Mouse (Mus musculus) brown adipose tissue, adult 24 weeks (tissue): ENCODE results near the gene Coq2. TPM values are rescaled to one million over a fixed set of nuclear protein-coding genes. Genes with fewer than 3 reads are reported as not detected.

Experiments used
- H3K27ac ChIP-seq: fragments of 200-500 bp; replicated peaks from 2 replicates; pipeline ENCODE4 v1.5.1; 2012; ENCODE audit warnings: low read depth, mild to moderate bottlenecking, low read length
- H3K4me1 ChIP-seq: fragments of 200-500 bp; 2 replicates; pipeline ENCODE4 v1.6.1; 2012; ENCODE audit warnings: low read length, mixed read lengths; ENCODE audit not compliant: control insufficient read depth, insufficient read depth, insufficient read length
- H3K4me3 ChIP-seq: fragments of 200-500 bp; 2 replicates; pipeline ENCODE4 v1.5.1; 2012; ENCODE audit warnings: low read depth, mild to moderate bottlenecking, low read length, moderate library complexity; ENCODE audit not compliant: insufficient read depth
- polyA plus RNA-seq: library from polyadenylated mRNA; stranded (reverse); fragments of >200 nt; gene quantifications from 2 replicates; pipeline ENCODE4 v1.2.4, GENCODE M21; 2012; ENCODE audit not compliant: missing spikeins, insufficient read depth, insufficient read length

Coq2 gene
- polyA plus RNA-seq, 1 experiment, result 66.5 TPM

DNA sequence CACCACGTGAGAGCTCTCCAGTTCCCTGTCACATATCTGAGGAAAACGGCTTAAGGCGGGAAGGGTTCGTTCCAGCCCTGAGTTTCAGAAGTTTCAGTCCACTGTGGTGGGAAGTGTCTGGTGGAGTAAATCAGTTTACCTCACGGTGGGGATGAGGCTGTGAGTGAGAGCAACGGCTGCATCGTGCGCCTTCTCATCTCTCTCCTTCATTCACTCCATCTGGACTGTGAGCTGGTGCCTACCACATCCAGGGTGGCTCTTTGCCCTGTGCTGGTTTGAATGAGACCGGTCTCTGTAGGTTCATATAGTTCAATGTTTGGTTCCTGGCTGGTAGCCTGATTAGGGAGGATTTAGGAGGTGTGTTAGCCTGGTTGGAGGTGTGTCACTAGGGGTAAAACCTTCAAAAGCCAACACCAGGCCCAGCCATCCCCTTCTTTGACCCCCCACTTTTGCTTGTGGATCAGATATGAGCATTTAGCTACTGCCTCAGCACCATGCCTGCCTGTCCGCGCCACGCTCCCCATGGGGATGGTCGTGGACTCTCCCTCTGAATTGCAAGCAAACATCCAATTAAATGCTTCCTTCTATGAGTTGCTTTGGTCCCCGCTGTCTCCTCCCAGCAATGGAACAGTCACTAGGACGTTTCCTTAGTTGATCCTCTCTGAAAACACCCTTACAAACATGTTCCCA is 55.2 kb downstream of the Coq2 start:
- no peak overlapping the region for H3K4me3 ChIP-seq
- no peak overlapping the region for H3K27ac ChIP-seq
- no peaks in the 10 kb centered on the region for H3K4me1 ChIP-seq

DNA sequence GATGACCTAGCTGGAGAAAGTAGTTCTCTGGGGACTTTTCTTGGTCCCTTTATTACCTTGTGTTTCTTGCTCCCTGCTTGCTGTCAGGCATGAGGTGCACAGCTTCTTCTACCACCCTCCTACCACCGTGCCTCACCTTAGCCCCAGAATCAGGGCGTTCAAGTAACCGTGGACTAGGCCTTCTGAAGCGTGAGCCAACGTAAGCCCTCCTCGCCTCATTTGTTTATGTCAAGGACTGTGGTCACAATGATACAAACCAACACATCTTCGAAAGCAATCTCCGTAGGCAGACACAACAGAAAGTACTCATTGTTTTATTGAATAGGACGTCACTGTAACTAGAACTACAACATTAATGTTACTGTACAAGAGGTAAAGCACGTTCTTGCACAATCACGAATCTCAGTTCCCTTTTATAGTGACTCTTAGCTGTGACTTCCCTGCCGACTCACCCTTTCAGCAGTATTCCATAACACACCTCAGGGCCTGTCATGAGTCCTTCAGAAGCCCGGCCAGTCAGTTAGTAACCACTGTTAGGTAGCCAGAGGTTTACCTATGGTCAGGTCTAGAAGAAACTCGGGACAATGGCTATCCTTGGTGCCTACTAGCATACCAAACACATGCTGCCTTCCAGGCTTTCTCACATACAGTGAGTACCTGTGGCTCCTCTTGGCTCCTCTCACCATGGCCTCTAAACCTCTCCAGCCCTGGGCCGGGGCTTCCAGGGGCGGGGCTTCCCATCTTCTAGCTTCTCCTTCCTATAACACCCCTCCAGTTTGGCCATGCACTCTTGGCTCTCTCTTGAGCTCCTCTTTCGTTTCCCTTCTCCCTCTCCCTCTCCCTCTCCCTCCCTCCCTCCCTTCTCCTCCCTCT is 60.8 kb downstream of the Coq2 start:
- Histone ChIP-seq H3K4me1 (no peaks in the 10 kb centered on the region), H3K27ac (no peak overlapping the region), H3K4me3 (no peak overlapping the region)

DNA sequence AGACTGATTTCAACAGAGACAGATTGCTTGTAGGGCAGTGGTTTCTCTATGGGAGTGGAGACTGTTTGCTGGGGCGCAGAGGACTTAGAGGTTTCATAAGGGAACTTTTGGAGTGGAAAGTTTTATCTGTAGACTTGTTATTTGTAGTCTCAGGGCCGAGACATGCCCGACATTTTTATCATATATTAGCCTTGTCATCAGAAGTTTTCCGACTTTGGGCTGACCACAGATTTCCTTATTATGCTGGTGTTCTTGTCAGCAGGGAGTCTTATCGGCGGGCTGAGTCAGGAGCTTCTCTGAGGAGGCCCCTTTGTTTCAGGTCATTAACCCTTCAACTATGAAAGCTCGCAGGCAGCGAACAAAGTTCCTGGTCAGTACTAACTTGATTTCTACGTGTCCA is 67.1 kb downstream of the Coq2 start:
- H3K4me3 ChIP-seq, result no peak overlapping the region
- no peak overlapping the region for H3K27ac ChIP-seq
- H3K4me1 ChIP-seq, result no peaks in the 10 kb centered on the region

DNA sequence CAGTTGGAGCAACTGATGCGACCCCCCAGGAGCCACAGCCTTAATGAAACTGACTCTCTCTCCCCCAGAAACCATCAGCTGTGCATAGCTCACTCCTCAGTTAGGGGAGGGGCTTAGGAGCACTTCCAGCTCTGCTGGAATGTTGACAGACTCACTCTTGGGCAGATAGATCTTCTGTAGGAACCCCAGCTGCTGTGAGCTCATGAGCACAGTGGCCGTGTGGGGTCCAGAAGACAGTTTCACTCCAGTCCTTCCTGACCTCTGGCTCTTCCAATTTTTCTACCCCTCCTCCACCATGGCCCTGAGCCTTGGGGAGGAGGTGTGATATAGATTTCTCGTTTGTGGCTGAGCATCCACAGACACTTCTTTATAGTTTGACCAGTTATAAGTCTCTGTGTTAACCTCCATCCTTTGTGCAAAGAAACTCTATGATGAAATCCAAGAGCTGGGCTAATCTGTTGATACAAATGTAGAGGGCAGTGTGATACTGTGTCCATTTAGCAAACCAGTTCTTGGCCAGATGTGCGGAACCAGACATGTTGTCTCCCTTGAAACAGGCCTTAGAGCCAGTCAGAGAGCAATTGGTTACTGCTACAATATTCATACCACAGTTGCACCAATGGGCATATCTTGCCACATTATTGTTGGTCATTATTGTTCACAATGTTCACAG is 67.7 kb downstream of the Coq2 start:
- Histone ChIP-seq H3K4me1 (no peaks in the 10 kb centered on the region), H3K4me3 (no peak overlapping the region), H3K27ac (peak overlapping the region; percentile 27)

DNA sequence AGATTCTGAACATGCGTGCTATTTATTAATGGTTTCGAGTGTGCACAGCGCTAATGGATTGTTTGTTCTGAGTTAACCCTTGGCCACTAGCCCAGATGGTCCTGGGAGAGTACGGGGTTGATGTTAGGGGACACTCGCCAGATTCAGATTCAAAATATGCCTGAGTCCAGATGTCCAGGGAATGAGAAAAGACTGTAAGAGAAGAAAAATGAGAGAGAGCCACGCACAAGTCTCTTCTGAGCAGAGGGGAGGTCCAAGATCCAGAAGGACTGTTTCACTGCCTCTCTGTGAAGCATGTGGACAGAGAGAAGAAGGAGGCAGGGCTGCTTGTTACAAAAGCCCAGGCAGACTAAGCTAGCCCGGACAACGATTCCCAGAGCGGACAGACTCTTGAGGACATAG is 69.1 kb downstream of the Coq2 start:
- Histone ChIP-seq H3K27ac (no peak overlapping the region; the same call in 1 of the 2 replicates), H3K4me3 (no peak overlapping the region), H3K4me1 (no peaks in the 10 kb centered on the region)

Other genes starting within 250 kb of the Coq2 start
- gene Lin54, start 174.5 kb downstream of the Coq2 start, polyA plus RNA-seq, result 3.7 and 5.3 TPM in 2 replicates
- gene Cops4, start 156.8 kb downstream of the Coq2 start, polyA plus RNA-seq, result 50.0 and 61.2 TPM in 2 replicates
- 2.9 TPM in 1 of 2 replicates, not detected in the other for gene Plac8, start 102.9 kb downstream of the Coq2 start, polyA plus RNA-seq
- gene Hpse, start 44.6 kb upstream of the Coq2 start, polyA plus RNA-seq, result 1.1 and 1.7 TPM in 2 replicates
- 3.3 and 6.6 TPM in 2 replicates for gene Helq, start 123.5 kb upstream of the Coq2 start, polyA plus RNA-seq
- 249 and 287 TPM in 2 replicates for gene Mrps18c, start 123.5 kb upstream of the Coq2 start, polyA plus RNA-seq
- gene Abraxas1, start 145.8 kb upstream of the Coq2 start, polyA plus RNA-seq, result 9.3 and 11.9 TPM in 2 replicates
- 10.5 and 11.3 TPM in 2 replicates for gene Gpat3, start 170.6 kb upstream of the Coq2 start, polyA plus RNA-seq